In the genomic region with DNA sequence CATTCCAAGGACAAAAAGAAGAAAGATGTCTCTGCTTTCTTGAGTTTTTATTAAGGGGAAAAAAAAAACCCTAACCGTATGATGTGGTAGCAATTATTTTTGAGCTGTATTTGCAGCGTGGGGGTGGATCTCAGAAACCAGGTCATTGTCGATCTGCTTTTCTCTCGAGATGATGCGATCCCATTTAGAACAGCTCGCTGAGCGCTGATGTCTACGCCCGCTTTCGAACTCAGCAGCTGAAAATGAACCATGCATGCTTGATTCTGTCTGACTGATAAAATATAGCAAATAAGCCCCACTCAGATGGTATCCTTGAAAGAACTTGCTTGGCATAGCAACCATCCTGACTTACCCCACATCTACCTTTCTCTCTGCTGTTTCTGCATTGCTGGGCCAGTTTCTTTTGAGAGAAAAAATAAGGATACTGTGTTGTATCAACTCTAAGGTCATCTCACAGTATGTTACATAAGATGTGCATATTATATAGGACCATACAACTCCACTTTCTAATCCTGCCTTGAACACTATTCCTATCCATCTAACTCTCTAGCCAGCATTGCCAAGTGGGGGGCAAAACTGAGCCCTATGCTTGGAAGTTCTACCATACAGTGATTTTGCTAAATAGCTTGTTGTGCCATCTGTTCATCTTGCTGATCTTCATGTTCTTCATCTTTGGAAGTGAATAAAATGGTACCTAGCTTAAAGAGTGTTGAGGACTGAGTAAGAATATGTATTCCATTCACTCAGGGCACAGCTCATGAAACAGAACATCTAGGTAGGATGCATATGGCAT, we compare ENCODE assay signal across 21 mouse cellular contexts.
A peak's percentile ranks its signal among the peaks of the same experiment; 100 is the strongest.
DNase-seq lines count a peak whose midpoint lies in the region; ATAC-seq lines count a peak whose summit lies in the region.
"Had no signal": no experiment of that assay in that cellular context is flagged by ENCODE, and none has a peak within 500 bp of the region (broad histone marks: within the 10 kb centered on the region; RNA-seq: fewer than 3 reads in every experiment).

No protein-coding gene starts in this region.

- no peak overlapping the region for H3K27ac ChIP-seq in midbrain, embryonic 13.5 days
- H3K27ac ChIP-seq: heart, adult 2 months; hindbrain, embryonic 12.5 days; kidney, postnatal 0 days; liver, embryonic 13.5 days; midbrain, embryonic 15.5 days; neural tube, embryonic 12.5 days had no signal

- H3K36me3 ChIP-seq in midbrain, embryonic 13.5 days = no peaks in the 10 kb centered on the region
- H3K36me3 ChIP-seq: hindbrain, embryonic 12.5 days; liver, embryonic 13.5 days; midbrain, embryonic 15.5 days; neural tube, embryonic 12.5 days had no signal

- no peaks in the 10 kb centered on the region for H3K27me3 ChIP-seq in midbrain, embryonic 13.5 days
- H3K27me3 ChIP-seq: hindbrain, embryonic 12.5 days; liver, embryonic 13.5 days; midbrain, embryonic 15.5 days; neural tube, embryonic 12.5 days had no signal

- H3K9me3 ChIP-seq in midbrain, embryonic 13.5 days = no peaks in the 10 kb centered on the region
- H3K9me3 ChIP-seq: hindbrain, embryonic 12.5 days; liver, embryonic 13.5 days; midbrain, embryonic 15.5 days; neural tube, embryonic 12.5 days had no signal

- H3K9ac ChIP-seq in midbrain, embryonic 13.5 days (replicated peaks) = no peak overlapping the region
- H3K9ac ChIP-seq: hindbrain, embryonic 12.5 days; liver, embryonic 13.5 days; lung, embryonic 14.5 days; midbrain, embryonic 15.5 days; neural tube, embryonic 12.5 days had no signal

- intact Hi-C loops in left cerebral cortex, postnatal 36 days (cut with DNase I) = no loop called here

- WGBS in midbrain, embryonic 13.5 days = 91% methylated on average over 10 of the region's 10 CpGs

- H3K4me3 ChIP-seq in midbrain, embryonic 13.5 days (replicated peaks) = no peak overlapping the region
- H3K4me3 ChIP-seq: heart, adult 2 months; hindbrain, embryonic 12.5 days; liver, embryonic 13.5 days; midbrain, embryonic 15.5 days; neural tube, embryonic 12.5 days had no signal

- DNase-seq in heart, adult 11 months = peak; percentile 42
- DNase-seq in heart, adult 8-10 months (ENCODE audit: low spot score) = no peak
- peak; percentile 63 to 70 for DNase-seq in right cerebral cortex, adult 2 months (ENCODE audit: low spot score in 2 of 2)
- no peak for DNase-seq in right cerebral cortex, postnatal 4 days
- DNase-seq in left cerebral cortex, postnatal 36 days (ENCODE audit: low spot score in 2 of 2) = peak; percentile 47 to 48
- DNase-seq in telencephalon, adult 2 months (ENCODE audit: low read depth, low spot score) = peak; percentile 76
- no peak for DNase-seq in lung, postnatal 4 days
- DNase-seq: cerebellum, postnatal 36 days; gastrocnemius, postnatal 25 days; heart, adult 2 months; kidney, adult 11 months; liver, embryonic 13.5 days; lung, embryonic 14.5 days; lung, postnatal 36 days had no signal

- no peak for ATAC-seq in midbrain, embryonic 13.5 days
- ATAC-seq: CD4-positive, CD25-positive, alpha-beta regulatory T cell, adult 4 months; forebrain, embryonic 14.5 days; midbrain, embryonic 15.5 days had no signal

- H3K4me1 ChIP-seq in midbrain, embryonic 13.5 days (replicated peaks) = no peaks in the 10 kb centered on the region
- H3K4me1 ChIP-seq: hindbrain, embryonic 12.5 days; liver, embryonic 13.5 days; midbrain, embryonic 15.5 days; neural tube, embryonic 12.5 days had no signal

- H3K4me2 ChIP-seq in midbrain, embryonic 13.5 days (replicated peaks) = no peak overlapping the region
- H3K4me2 ChIP-seq: hindbrain, embryonic 12.5 days; liver, embryonic 13.5 days; lung, embryonic 14.5 days; midbrain, embryonic 15.5 days; neural tube, embryonic 12.5 days had no signal

Comparison
In these comparisons a context has a peak if more than half of its experiments do, and no peak if none do; other contexts are left out.
1. DNase-seq: peak in heart, adult 11 months (single experiment), right cerebral cortex, adult 2 months (2 of 2), left cerebral cortex, postnatal 36 days (2 of 2) and telencephalon, adult 2 months (single experiment); none in heart, adult 8-10 months (single experiment), right cerebral cortex, postnatal 4 days (single experiment) and lung, postnatal 4 days (0 of 2).